Mouse (Mus musculus) liver, embryonic 11.5 days (tissue): ENCODE measurements around the gene Prkd1. TPM values are rescaled to one million over a fixed set of nuclear protein-coding genes. Genes with fewer than 3 reads are reported as not detected.

Experiments
- ATAC-seq: fragments of 200-750 bp; cut with Nextera tagmentation; replicated peaks from 2 replicates; pipeline ENCODE4 v1.8.0; 2017; ENCODE audit warnings: moderate number of reproducible peaks, mild to moderate bottlenecking, moderate TSS enrichment, moderate library complexity; ENCODE audit not compliant: low FRiP score
- DNase-seq: peaks from one replicate; pipeline ENCODE4 v3.0.0-alpha.2; 2017; ENCODE audit warnings: low spot score
- H3K27ac ChIP-seq: fragments of 300-500 bp; sonication (generic); 2 replicates; pipeline ENCODE4 v1.5.1; 2014; ENCODE audit warnings: mild to moderate bottlenecking, low read depth, low read length, control low read depth
- H3K27me3 ChIP-seq: fragments of 300-500 bp; sonication (generic); replicated peaks from 2 replicates; pipeline ENCODE4 v1.6.1; 2014; ENCODE audit warnings: low read length, mixed read lengths; ENCODE audit not compliant: control insufficient read depth, insufficient read depth
- H3K36me3 ChIP-seq: fragments of 300-500 bp; sonication (generic); 2 replicates; pipeline ENCODE4 v1.6.1; 2014; ENCODE audit warnings: mild to moderate bottlenecking, low read length, moderate library complexity, mixed read lengths; ENCODE audit not compliant: control insufficient read depth, insufficient read depth
- H3K4me1 ChIP-seq: fragments of 300-500 bp; sonication (generic); replicated peaks from 2 replicates; pipeline ENCODE4 v1.6.1; 2014; ENCODE audit warnings: low read length, mixed read lengths; ENCODE audit not compliant: control insufficient read depth, insufficient read depth
- H3K4me2 ChIP-seq: fragments of 300-500 bp; sonication (generic); 2 replicates; pipeline ENCODE4 v1.6.1; 2014; ENCODE audit warnings: mild to moderate bottlenecking, control low read depth, moderate library complexity
- H3K4me3 ChIP-seq: fragments of 300-500 bp; sonication (generic); 2 replicates; pipeline ENCODE4 v1.5.1; 2014; ENCODE audit warnings: low read depth, low read length, control low read depth
- H3K9ac ChIP-seq: fragments of 300-500 bp; sonication (generic); 2 replicates; pipeline ENCODE4 v1.6.1; 2014; ENCODE audit warnings: low read depth, low read length, control low read depth
- H3K9me3 ChIP-seq: fragments of 300-500 bp; sonication (generic); 2 replicates; pipeline ENCODE4 v1.6.1; 2016; ENCODE audit warnings: low read length, inconsistent platforms, mixed read lengths; ENCODE audit not compliant: control insufficient read depth
- WGBS: fragments of 180-500 bp; shearing (Covaris S2); extraction: QIAGEN DNeasy Blood & Tissue Kit; methylation state at CpG from one replicate; pipeline ENCODE4 v1.1.7; 2014; 5-methylcytosine and 5-hydroxymethylcytosine counted together
- polyA plus RNA-seq: library from polyadenylated mRNA; unstranded; fragments of >200 nt; fragmentation: Nextera tagmentation; extraction: Ambion mirVana; gene quantifications from 2 replicates; pipeline ENCODE4 v1.2.1, GENCODE M21; 2014

The Prkd1 gene
- polyA plus RNA-seq, 1 experiment from 2014 or later = 2.6 TPM

DNA sequence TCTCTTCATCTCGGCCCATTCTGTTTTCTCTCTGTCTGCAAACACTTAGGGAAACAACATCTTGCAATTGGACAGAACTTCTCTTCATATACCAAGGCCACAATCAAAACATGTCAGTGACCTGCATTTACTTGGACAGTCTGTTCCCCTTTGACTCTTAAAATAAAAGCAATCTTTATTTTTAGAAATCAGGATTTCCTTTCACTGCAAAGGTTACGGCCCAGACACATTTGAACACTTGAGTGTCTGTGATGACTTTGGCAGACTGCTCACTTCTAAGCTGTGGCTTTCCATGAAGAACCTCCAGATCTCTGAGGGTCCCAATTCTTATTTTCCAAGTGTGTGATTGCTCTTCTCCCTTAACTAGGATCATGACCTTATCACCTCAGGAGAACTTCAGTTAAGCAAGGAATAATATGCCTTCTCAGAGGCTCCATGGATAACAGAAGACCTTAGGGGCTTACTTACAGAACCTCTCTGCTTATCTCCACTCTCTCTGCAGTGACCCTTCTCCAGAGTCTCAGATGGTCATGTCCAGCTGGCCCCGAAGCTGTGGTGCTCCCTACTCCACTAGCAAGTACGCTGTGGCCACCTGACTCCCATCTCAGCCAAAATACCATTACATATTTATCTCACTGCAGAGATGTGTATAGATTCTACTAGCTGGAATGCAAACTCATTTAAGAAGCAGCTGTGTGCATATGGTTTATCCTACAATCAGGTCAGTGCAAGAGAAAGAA is 137.2 kb downstream of the Prkd1 start:
- 77% methylated on average over 4 of the region's 4 CpGs for WGBS
- no peak for ATAC-seq

DNA sequence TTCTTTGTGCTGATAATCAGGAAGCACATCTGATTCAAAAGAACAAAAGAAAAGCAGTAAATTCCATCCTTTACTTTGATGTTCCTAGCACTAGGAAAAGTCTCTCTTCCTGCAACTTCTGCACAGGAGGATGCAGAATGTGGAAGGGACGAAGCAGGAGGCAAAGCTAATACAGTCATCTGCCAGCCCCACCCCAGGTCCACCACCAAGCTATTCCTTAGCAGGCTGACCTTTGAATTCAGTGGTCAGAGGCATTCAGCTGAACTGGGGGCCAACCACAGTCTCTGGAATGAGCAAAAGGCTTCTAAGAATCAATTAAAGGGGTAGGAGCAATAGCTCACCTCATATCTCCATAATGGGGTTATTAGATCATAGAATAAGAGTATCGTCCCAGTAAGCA is 140.1 kb downstream of the Prkd1 start:
- Histone ChIP-seq H3K27ac (no peak overlapping the region), H3K36me3 (no peaks in the 10 kb centered on the region), H3K4me3 (no peak overlapping the region), H3K9ac (no peak overlapping the region), H3K9me3 (no peaks in the 10 kb centered on the region), H3K4me2 (no peak overlapping the region), H3K27me3 (no peaks in the 10 kb centered on the region), H3K4me1 (no peaks in the 10 kb centered on the region)
- DNase-seq (no peak), ATAC-seq (no peak)
- WGBS = 66% methylated on average over 2 of the region's 2 CpGs

More for the DNA sequence above, 137.2 kb downstream of the Prkd1 start:
- Histone ChIP-seq H3K27me3 (no peaks in the 10 kb centered on the region), H3K36me3 (no peaks in the 10 kb centered on the region), H3K9me3 (no peaks in the 10 kb centered on the region), H3K4me2 (no peak overlapping the region), H3K4me1 (no peaks in the 10 kb centered on the region), H3K4me3 (no peak overlapping the region), H3K27ac (no peak overlapping the region), H3K9ac (no peak overlapping the region)
- no peak for DNase-seq

DNA sequence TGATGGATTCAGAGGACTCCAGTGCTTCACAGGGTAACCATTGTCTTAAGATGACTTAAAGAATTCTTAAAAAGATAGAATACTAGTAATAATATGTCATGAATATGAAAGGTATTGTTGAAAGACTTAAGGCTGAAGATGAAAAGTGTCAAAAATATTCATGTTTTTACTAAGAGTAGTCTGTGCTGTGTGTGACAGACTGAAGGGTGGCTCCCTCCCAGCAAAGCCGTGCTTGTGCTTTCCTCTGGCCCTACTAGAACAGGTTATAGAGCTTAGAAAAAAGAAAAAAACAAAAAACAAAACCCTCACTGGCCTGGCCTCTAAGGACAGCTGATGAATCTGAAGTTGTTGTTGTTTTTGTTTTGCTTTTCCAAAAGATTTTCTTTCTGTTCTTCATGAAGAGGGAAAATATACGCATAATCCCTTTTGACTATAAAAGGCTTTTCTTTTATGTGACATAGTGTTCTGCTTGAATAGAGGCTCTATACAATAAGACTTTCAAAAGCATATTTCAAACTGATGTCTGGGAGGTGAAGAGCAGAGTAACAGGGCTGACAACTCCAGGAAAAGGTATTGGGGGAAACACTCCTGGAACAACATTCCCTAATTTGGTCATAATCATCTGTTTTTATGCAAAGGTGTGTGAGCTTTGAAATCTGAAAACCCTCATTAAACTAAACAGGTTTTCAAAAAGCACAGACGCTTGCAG is 148.9 kb downstream of the Prkd1 start:
- H3K4me3 ChIP-seq = no peak overlapping the region
- no peak overlapping the region for H3K4me2 ChIP-seq
- DNase-seq (no peak), ATAC-seq (no peak)
- WGBS = 85% methylated on average over 3 of the region's 3 CpGs
- no peaks in the 10 kb centered on the region for H3K4me1 ChIP-seq
- no peaks in the 10 kb centered on the region for H3K36me3 ChIP-seq
- H3K9ac ChIP-seq = no peak overlapping the region
- no peaks in the 10 kb centered on the region for H3K27me3 ChIP-seq
- no peak overlapping the region for H3K27ac ChIP-seq
- no peaks in the 10 kb centered on the region for H3K9me3 ChIP-seq

DNA sequence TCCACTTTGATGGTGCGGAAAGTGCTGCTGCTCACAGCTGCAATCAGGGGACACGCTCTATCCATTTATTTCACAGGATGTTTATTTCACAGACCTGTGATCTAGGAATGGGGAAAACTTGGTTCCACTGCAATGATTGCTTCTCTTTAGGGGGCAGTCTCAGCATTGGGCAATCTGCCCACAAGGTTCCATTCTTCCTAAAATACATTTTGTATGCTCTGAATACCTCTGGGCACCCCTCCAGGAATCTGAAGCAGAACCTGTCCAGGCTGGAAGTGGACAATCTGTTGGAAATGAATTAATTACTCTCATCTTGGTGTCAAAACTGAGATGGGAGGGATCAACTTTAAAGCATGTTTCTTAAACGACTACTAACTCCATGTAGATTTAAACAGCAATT is 152.9 kb downstream of the Prkd1 start:
- DNase-seq (no peak), ATAC-seq (no peak)
- H3K36me3 ChIP-seq = no peaks in the 10 kb centered on the region
- H3K4me2 ChIP-seq = no peak overlapping the region
- H3K27me3 ChIP-seq = no peaks in the 10 kb centered on the region
- no peak overlapping the region for H3K27ac ChIP-seq
- no peaks in the 10 kb centered on the region for H3K4me1 ChIP-seq
- H3K9me3 ChIP-seq = no peaks in the 10 kb centered on the region
- 74% methylated on average over 3 of the region's 3 CpGs for WGBS
- no peak overlapping the region for H3K4me3 ChIP-seq
- no peak overlapping the region for H3K9ac ChIP-seq

DNA sequence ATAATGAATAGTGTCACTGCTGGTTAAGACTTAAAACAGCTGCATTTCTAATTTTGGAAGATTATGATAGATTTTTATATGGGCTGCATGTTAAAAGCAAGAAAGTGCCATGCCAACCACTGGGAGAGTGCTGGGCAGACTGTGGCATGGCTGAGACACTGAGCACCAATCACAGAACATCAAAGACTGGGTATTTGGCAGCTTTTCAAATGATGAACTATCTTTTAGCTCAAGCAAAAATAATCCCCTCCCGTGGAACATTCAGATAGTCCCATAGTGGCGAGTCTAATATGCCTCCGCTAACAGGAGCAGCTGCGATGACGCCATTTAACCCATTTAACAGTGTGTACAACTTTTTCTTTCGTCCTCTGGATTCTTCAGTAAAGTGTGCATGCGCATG is 169.1 kb downstream of the Prkd1 start:
- no peak for ATAC-seq
- H3K4me1 ChIP-seq = no peaks in the 10 kb centered on the region
- H3K27ac ChIP-seq = no peak overlapping the region
- no peak overlapping the region for H3K4me2 ChIP-seq
- H3K9me3 ChIP-seq = no peaks in the 10 kb centered on the region; the same call in 1 of the 2 replicates
- no peak overlapping the region for H3K4me3 ChIP-seq
- H3K9ac ChIP-seq = no peak overlapping the region
- DNase-seq = no peak
- WGBS = 88% methylated on average over 7 of the region's 7 CpGs
- H3K27me3 ChIP-seq = no peaks in the 10 kb centered on the region
- H3K36me3 ChIP-seq = no peaks in the 10 kb centered on the region

DNA sequence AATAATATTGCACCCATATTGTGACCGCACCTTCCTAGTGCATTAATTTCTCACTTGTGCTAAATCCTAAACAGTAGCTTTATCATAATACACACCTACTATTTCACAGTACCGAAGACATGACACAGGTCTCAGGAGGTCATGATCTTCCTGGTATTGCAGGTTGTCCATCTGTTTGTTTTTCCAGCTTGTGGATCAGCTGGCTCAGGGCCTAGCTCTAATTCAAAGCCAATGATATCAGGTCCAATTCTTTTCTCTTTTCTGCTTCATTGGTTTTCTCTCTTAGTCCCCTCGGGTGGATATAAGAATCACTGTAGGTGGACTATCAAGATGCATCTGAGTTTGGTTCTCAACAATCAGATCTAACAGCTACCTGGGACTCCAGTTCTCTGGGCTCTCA is 191.7 kb downstream of the Prkd1 start:
- H3K4me1 ChIP-seq = no peaks in the 10 kb centered on the region
- WGBS = 84% methylated on average over 3 of the region's 3 CpGs
- DNase-seq = no peak

DNA sequence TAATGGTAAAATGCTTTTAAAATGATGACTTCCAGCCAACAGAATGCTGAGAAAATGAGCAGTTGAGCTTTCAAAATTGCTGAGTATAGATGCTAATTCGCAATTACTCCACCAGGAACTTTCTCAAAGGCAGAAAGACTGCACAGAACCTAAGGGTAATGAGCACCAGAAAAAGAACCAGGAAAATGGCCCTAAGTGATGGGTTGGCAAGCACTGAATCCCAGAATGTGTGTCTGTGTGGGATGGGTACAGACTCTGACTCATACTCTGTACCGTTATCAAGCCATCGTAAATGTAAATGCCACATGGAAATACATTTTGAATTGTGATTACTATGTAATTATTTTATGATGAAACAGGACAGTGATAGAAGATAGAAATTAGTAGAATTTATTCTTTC is 197.1 kb downstream of the Prkd1 start:
- DNase-seq = no peak
- 94% methylated on average over 3 of the region's 3 CpGs for whole genome bisulfite sequencing
- no peak overlapping the region for H3K4me2 ChIP-seq
- no peak overlapping the region for H3K27ac ChIP-seq
- H3K27me3 ChIP-seq = no peaks in the 10 kb centered on the region
- H3K9me3 ChIP-seq = no peaks in the 10 kb centered on the region
- ATAC-seq = no peak
- H3K36me3 ChIP-seq = no peaks in the 10 kb centered on the region
- H3K4me3 ChIP-seq = no peak overlapping the region
- H3K4me1 ChIP-seq = no peaks in the 10 kb centered on the region
- H3K9ac ChIP-seq = no peak overlapping the region

More for the DNA sequence above, 191.7 kb downstream of the Prkd1 start:
- no peak overlapping the region for H3K27ac ChIP-seq
- no peaks in the 10 kb centered on the region for H3K36me3 ChIP-seq
- no peaks in the 10 kb centered on the region for H3K27me3 ChIP-seq
- H3K4me3 ChIP-seq = no peak overlapping the region
- H3K4me2 ChIP-seq = no peak overlapping the region
- ATAC-seq = no peak
- H3K9me3 ChIP-seq = no peaks in the 10 kb centered on the region
- no peak overlapping the region for H3K9ac ChIP-seq

DNA sequence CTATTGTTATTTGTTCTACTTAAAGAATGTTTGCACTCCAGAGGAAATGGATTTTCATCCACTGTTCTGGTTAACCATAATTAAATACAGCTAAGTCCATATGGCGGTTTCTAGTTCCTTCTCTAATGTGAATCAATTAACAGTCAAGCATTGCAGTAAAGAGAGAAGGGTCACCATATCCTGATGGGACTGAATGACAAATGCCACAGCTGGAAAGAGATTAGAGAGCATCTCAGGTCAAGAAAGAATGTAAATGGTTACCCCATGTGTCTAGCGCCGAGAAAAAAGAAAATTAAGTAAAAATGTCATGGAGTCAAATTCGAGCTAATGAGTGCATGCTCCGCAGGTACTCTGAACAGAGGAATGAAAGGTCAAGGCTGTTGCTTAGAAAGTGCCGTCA is 212.2 kb downstream of the Prkd1 start:
- no peaks in the 10 kb centered on the region for H3K36me3 ChIP-seq
- H3K4me1 ChIP-seq = no peaks in the 10 kb centered on the region
- ATAC-seq (no peak), DNase-seq (no peak)
- H3K9ac ChIP-seq = no peak overlapping the region
- WGBS = 81% methylated on average over 6 of the region's 6 CpGs
- H3K4me3 ChIP-seq = no peak overlapping the region
- no peak overlapping the region for H3K4me2 ChIP-seq
- no peaks in the 10 kb centered on the region for H3K27me3 ChIP-seq
- H3K9me3 ChIP-seq = no peaks in the 10 kb centered on the region
- no peak overlapping the region for H3K27ac ChIP-seq
